In the genomic region with DNA sequence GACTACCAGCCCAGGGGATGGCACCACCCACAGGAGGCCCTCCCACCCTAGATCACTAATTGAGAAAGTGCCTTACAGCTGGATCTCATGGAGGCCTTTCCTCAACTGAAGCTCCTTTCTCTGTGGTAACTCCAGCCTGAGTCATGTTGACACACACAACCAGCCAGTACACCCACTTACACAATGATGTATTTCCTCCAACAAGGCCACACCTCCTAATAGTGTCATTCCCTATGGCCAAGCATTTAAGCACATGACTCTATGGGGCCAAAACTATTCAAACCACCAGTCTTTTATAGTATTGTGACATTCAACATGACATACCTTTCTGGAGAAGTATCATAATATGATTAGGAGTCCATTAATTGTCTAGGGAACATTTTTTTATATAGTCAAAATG, we compare ENCODE assay signal across 15 mouse cellular contexts. TPM values are rescaled to one million over a fixed set of nuclear protein-coding genes. Genes with fewer than 3 reads are reported as not detected.
"Had no signal": no experiment of that assay in that cellular context is flagged by ENCODE, and none has a peak within 500 bp of the region (broad histone marks: within the 10 kb centered on the region; RNA-seq: fewer than 3 reads in every experiment).

No protein-coding gene starts in this region.

- H3K4me2 ChIP-seq: limb, embryonic 15.5 days; midbrain, embryonic 12.5 days had no signal

- ATAC-seq: midbrain, embryonic 16.5 days had no signal

- H3K27ac ChIP-seq: left cerebral cortex, adult 2 months; limb, embryonic 15.5 days; midbrain, embryonic 12.5 days had no signal

- H3K9ac ChIP-seq: limb, embryonic 15.5 days; midbrain, embryonic 12.5 days had no signal

- H3K4me1 ChIP-seq: limb, embryonic 15.5 days; midbrain, embryonic 12.5 days had no signal

- H3K27me3 ChIP-seq: limb, embryonic 15.5 days; midbrain, embryonic 12.5 days had no signal

- H3K4me3 ChIP-seq: left cerebral cortex, adult 2 months; limb, embryonic 15.5 days; midbrain, embryonic 12.5 days had no signal

- DNase-seq: kidney, adult 11 months; kidney, postnatal 10 days; lung, adult 18-20 months; lung, postnatal 4 days; right cerebral cortex, adult 18-20 months; right cerebral cortex, postnatal 25 days; thymus, adult 18-20 months; thymus, postnatal 14 days had no signal

- H3K9me3 ChIP-seq: limb, embryonic 15.5 days; midbrain, embryonic 12.5 days had no signal

RNA-seq across cellular contexts. Expression of a gene that starts 34.1 kb away (rescaled TPM):
- total RNA-seq: megakaryocyte-erythroid progenitor cell, adult 5-6 weeks had no signal
- polyA plus RNA-seq: kidney, embryonic 14.5 days; large intestine, adult 2 months; midbrain, embryonic 12.5 days had no signal
